25 mouse cellular contexts compared by ENCODE assay signal in the genomic region with DNA sequence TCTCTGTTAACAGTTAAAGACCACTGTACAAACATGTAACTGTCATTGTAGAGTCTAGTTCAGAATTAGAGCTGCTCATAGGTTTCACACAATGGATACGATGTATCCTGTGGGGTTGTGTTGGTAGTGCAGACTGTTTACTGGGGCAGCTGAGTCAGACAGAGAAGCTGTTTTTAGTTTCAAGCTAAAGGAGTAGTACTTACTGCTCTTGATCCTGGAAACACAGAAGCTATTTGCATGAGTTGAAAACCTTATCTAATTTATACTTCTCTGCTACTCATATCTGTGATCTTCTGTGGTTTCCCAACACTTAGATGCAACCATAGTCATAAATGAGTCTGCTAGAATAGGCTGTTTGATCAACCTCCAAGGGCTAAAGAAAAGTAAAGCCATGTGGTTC.
A peak's percentile ranks its signal among the peaks of the same experiment; 100 is the strongest.
DNase-seq lines count a peak whose midpoint lies in the region; ATAC-seq and TF ChIP-seq lines count a peak whose summit lies in the region.
"Had no signal": no experiment of that assay in that cellular context is flagged by ENCODE, and none has a peak within 500 bp of the region (broad histone marks: within the 10 kb centered on the region; RNA-seq: fewer than 3 reads in every experiment).

No protein-coding gene starts in this region.

- WGBS in liver, embryonic 16.5 days (ENCODE audit: insufficient replicate concordance): 39% methylated on average over 1 of the region's 1 CpGs

- no peaks in the 10 kb centered on the region for H3K36me3 ChIP-seq in liver, embryonic 16.5 days (ENCODE audit: control insufficient read depth, insufficient read depth)
- H3K36me3 ChIP-seq: heart, embryonic 13.5 days; hindbrain, embryonic 10.5 days; hindbrain, embryonic 15.5 days; midbrain, embryonic 15.5 days had no signal

- no peak overlapping the region for H3K4me2 ChIP-seq in liver, embryonic 16.5 days (ENCODE audit: low read depth, low read length)
- H3K4me2 ChIP-seq: heart, embryonic 13.5 days; hindbrain, embryonic 15.5 days; midbrain, embryonic 15.5 days had no signal

- TF ChIP-seq CTCF in layer of hippocampus, adult 2 months (conservative IDR thresholded peaks at IDR 0.05): no peak

- H3K27ac ChIP-seq in layer of hippocampus, adult 2 months: peak overlapping the region; percentile 37; the same call in 1 of the 2 replicates
- peak overlapping the region; percentile 61 for H3K27ac ChIP-seq in liver, embryonic 16.5 days (ENCODE audit: low read length)
- H3K27ac ChIP-seq: gastrocnemius, adult 2 months; heart, embryonic 13.5 days; hindbrain, embryonic 10.5 days; hindbrain, embryonic 15.5 days; midbrain, embryonic 15.5 days had no signal

- H3K9me3 ChIP-seq in liver, embryonic 16.5 days (replicated peaks; ENCODE audit: control insufficient read depth, low read length): no peaks in the 10 kb centered on the region
- H3K9me3 ChIP-seq: heart, embryonic 13.5 days; hindbrain, embryonic 10.5 days; hindbrain, embryonic 15.5 days; midbrain, embryonic 15.5 days had no signal

- H3K9ac ChIP-seq in liver, embryonic 16.5 days (ENCODE audit: low read depth, low read length): no peak overlapping the region
- H3K9ac ChIP-seq: heart, embryonic 13.5 days; hindbrain, embryonic 15.5 days; midbrain, embryonic 15.5 days had no signal

- H3K4me3 ChIP-seq in layer of hippocampus, adult 2 months: no peak overlapping the region
- H3K4me3 ChIP-seq in liver, embryonic 16.5 days (ENCODE audit: low read depth, low read length): no peak overlapping the region
- H3K4me3 ChIP-seq: gastrocnemius, adult 2 months; heart, embryonic 13.5 days; hindbrain, embryonic 10.5 days; hindbrain, embryonic 15.5 days; midbrain, embryonic 15.5 days had no signal

- no peaks in the 10 kb centered on the region; the same call in 1 of the 2 replicates for H3K4me1 ChIP-seq in liver, embryonic 16.5 days (ENCODE audit: control insufficient read depth, low read depth, low read length)
- H3K4me1 ChIP-seq: heart, embryonic 13.5 days; hindbrain, embryonic 10.5 days; hindbrain, embryonic 15.5 days; midbrain, embryonic 15.5 days had no signal

- ATAC-seq in erythroid progenitor cell, adult 5-6 weeks (replicated peaks; ENCODE audit: low FRiP score, poor library complexity, severe bottlenecking): peak; percentile 35
- ATAC-seq in liver, embryonic 16.5 days (ENCODE audit: low read depth): peak; percentile 64
- ATAC-seq: forebrain, embryonic 14.5 days; inflammation-experienced regulatory T-cells, adult 6 months; midbrain, embryonic 15.5 days had no signal

- no peak for DNase-seq in layer of hippocampus, adult 2 months (ENCODE audit: low spot score in 2 of 2)
- DNase-seq in layer of hippocampus, postnatal 36 days: no peak
- no peak for DNase-seq in gastrocnemius, adult 18-20 months (ENCODE audit: low spot score)
- DNase-seq in lung, postnatal 4 days: no peak
- DNase-seq in left cerebral cortex, adult 8-10 months (ENCODE audit: low spot score in 2 of 2): no peak
- DNase-seq in adrenal gland, postnatal 14 days: no peak
- DNase-seq: cerebellum, adult 2 months; cerebellum, postnatal 14 days; gastrocnemius, adult 2 months; gastrocnemius, postnatal 36 days; heart, postnatal 14 days; kidney, adult 11 months; kidney, postnatal 36 days; lung, postnatal 36 days; right cerebral cortex, adult 18-20 months; thymus, adult 2 months; thymus, postnatal 36 days had no signal

- no peaks in the 10 kb centered on the region for H3K27me3 ChIP-seq in liver, embryonic 16.5 days (ENCODE audit: control insufficient read depth, insufficient read depth, low read depth, low read length)
- H3K27me3 ChIP-seq: heart, embryonic 13.5 days; hindbrain, embryonic 15.5 days; midbrain, embryonic 15.5 days had no signal
